Mouse (Mus musculus) midbrain, embryonic 10.5 days (tissue): ENCODE measurements at regions not wholly inside any gene's neighbourhood (a gene's known extent, or its start where the extent isn't known, plus 50 kb on each side); places are given as distances from the start of the nearest gene placed in this dataset.
"Not testable (repeated sequence)": the region's sequence is repeated elsewhere in the genome, so short reads cannot be mapped to it uniquely, and the experiment has no call there.

ENCODE experiments used
- DNase-seq: peaks from one replicate; pipeline ENCODE4 v3.0.0-alpha.2; 2017; ENCODE audit warnings: low spot score
- H3K27ac ChIP-seq: fragments of 300-500 bp; sonication (generic); replicated peaks from 2 replicates; pipeline ENCODE4 v1.5.1; 2016; ENCODE audit warnings: mild to moderate bottlenecking
- H3K27me3 ChIP-seq: fragments of 300-500 bp; sonication (generic); 2 replicates; pipeline ENCODE4 v1.6.1; 2016; ENCODE audit warnings: low read depth, mild to moderate bottlenecking; ENCODE audit not compliant: poor library complexity, severe bottlenecking
- H3K36me3 ChIP-seq: fragments of 300-500 bp; sonication (generic); 2 replicates; pipeline ENCODE4 v1.6.1; 2016; ENCODE audit warnings: mild to moderate bottlenecking, moderate library complexity
- H3K4me1 ChIP-seq: fragments of 300-500 bp; sonication (generic); 2 replicates; pipeline ENCODE4 v1.6.1; 2016
- H3K4me3 ChIP-seq: fragments of 300-500 bp; sonication (generic); 2 replicates; pipeline ENCODE4 v1.5.1; 2016; ENCODE audit warnings: mild to moderate bottlenecking, moderate library complexity
- H3K9me3 ChIP-seq: fragments of 300-500 bp; sonication (generic); replicated peaks from 2 replicates; pipeline ENCODE4 v1.6.1; 2016; ENCODE audit warnings: mild to moderate bottlenecking
- WGBS: fragments of 180-500 bp; shearing (Covaris S2); methylation state at CpG from one replicate; pipeline ENCODE4 v1.1.7; 2016; 5-methylcytosine and 5-hydroxymethylcytosine counted together

DNA sequence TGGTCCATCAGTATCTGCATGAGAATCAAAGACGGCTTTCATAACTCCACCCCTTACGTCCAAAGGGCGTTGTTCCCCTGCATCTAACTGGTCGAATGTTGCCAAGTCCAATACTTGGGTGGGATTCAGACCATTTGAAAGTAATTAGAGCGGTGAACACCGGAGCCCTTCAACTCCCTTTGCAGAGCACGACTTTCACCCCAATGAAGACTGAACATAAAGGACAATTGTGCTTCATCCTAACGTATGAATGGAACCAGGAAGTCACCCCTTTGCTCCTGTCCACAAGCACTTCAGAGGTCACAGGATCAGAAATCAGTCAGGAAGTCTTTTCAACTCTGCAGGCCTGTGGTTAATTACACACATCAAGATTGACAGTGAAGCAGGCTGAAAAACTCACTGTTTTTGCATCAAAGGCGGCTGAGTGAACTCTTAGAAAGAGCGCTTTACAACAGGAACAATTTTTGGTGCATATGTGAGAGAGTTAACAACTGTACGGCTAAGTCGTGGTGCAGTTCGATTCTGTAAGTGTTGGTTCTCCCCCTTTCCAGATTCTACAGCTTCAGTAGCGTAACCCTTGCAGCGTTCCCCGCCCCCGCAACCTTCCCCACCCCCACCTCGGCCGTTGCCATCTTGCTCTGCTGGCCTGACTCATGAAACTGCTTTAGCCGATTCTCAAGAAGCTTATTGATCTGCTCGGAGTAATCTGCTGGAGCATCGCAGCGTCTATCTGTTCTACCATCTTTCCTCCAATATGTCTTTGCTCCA lies 203.1 kb downstream of the Wdr20rt start:
- no peak overlapping the region for H3K27ac ChIP-seq
- H3K4me3 ChIP-seq: no peak overlapping the region
- no peaks in the 10 kb centered on the region for H3K36me3 ChIP-seq
- WGBS: 68% methylated on average over 23 of the region's 23 CpGs
- no peaks in the 10 kb centered on the region for H3K27me3 ChIP-seq
- H3K9me3 ChIP-seq: no peaks in the 10 kb centered on the region
- no peak for DNase-seq
- H3K4me1 ChIP-seq: no peaks in the 10 kb centered on the region

DNA sequence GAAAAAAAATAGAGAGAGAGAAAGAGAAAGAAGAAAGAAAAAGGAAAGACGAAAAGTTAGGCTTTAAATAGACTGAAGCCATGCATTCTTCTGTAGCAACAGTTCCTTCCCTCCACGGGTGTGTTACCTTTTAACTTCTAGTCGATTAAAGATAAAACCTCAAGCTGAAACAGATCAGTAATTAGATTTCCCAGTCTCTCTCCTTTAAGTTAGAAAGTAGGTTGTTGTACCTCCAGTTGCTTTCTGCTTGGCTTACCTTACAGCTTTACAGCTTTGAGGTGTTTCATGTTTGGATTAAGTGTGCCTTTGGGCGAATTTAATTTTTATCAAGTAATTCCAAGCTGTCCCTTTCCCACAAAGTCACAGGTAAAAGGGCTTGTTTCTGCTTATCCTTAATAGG lies 225.5 kb downstream of the Wdr20rt start:
- no peaks in the 10 kb centered on the region for H3K9me3 ChIP-seq
- no peaks in the 10 kb centered on the region for H3K27me3 ChIP-seq
- H3K27ac ChIP-seq: no peak overlapping the region
- 83% methylated on average over 4 of the region's 4 CpGs for WGBS
- H3K4me3 ChIP-seq: no peak overlapping the region
- DNase-seq: no peak
- H3K4me1 ChIP-seq: no peaks in the 10 kb centered on the region
- H3K36me3 ChIP-seq: no peaks in the 10 kb centered on the region

- no peak overlapping the region for H3K4me3 ChIP-seq
- no peak for DNase-seq
- H3K4me1 ChIP-seq: no peaks in the 10 kb centered on the region
- WGBS: 92% methylated on average over 3 of the region's 3 CpGs
- no peak overlapping the region for H3K27ac ChIP-seq
- H3K27me3 ChIP-seq: no peaks in the 10 kb centered on the region
- H3K36me3 ChIP-seq: no peaks in the 10 kb centered on the region
- H3K9me3 ChIP-seq: no peaks in the 10 kb centered on the region
Observed at GRCm38 (mm10) chr12:65455683-65456082, 230.4 kb downstream of the Wdr20rt start.

GRCm38 (mm10) chr12:65456956-65457355 lies 231.6 kb downstream of the Wdr20rt start:
- no peak overlapping the region for H3K27ac ChIP-seq
- WGBS: 85% methylated on average over 3 of the region's 3 CpGs
- no peaks in the 10 kb centered on the region for H3K4me1 ChIP-seq
- H3K36me3 ChIP-seq: no peaks in the 10 kb centered on the region
- H3K27me3 ChIP-seq: no peaks in the 10 kb centered on the region
- H3K9me3 ChIP-seq: no peaks in the 10 kb centered on the region
- no peak overlapping the region for H3K4me3 ChIP-seq
- DNase-seq: no peak

DNA sequence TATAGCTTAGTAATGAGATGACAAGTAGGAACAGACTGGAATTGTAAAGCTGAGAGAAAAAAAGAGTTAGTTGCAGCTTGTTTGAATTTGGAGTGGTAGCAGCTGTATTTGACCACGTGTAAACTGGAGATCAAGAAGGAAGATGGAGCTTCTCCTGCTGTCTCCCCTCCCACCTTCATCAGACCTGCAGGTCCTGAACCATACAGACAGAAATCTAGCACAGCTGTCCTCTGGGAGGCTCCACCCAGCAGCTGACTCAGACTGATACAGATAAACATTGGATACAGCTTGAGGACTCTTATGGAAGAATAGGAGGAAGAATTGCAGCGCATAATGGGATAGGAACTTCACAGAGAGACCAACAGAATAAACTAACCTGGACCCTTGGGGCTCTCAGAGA lies 238.9 kb downstream of the Wdr20rt start:
- no peaks in the 10 kb centered on the region for H3K27me3 ChIP-seq
- H3K36me3 ChIP-seq: no peaks in the 10 kb centered on the region
- no peak for DNase-seq
- no peak overlapping the region for H3K4me3 ChIP-seq
- no peaks in the 10 kb centered on the region for H3K9me3 ChIP-seq
- H3K27ac ChIP-seq: no peak overlapping the region
- no peaks in the 10 kb centered on the region for H3K4me1 ChIP-seq
- 64% methylated on average over 2 of the region's 2 CpGs for WGBS

- 59% methylated on average over 9 of the region's 9 CpGs for WGBS
- H3K4me3 ChIP-seq, DNase-seq, H3K9me3 ChIP-seq, H3K4me1 ChIP-seq, H3K27me3 ChIP-seq, H3K36me3 ChIP-seq, H3K27ac ChIP-seq: not testable (repeated sequence)
Observed at GRCm38 (mm10) chr12:65478674-65479073, 253.4 kb downstream of the Wdr20rt start.

DNA sequence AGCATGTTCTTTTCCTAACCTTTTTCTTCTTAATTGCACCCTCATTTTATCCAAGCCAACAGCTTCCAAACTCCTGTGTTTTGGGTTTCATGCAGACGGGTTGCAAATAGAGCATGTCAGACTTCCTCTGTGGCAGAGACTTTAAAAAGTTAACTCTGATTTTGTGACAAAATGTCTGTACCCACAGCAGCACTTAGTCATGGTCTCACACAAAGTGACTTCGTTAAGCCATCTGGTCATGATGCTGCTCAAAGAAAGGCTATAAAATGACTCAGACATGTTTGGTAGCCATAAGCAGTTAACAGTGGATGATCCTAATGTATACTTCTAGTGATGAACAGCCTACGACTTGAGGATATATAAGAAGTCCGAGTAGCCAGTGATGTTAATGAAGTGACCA lies 255.5 kb downstream of the Wdr20rt start:
- 84% methylated on average over 4 of the region's 4 CpGs for WGBS
- no peaks in the 10 kb centered on the region for H3K9me3 ChIP-seq

GRCm38 (mm10) chr12:65491092-65491491 lies 265.8 kb downstream of the Wdr20rt start:
- Histone ChIP-seq H3K27me3 (no peaks in the 10 kb centered on the region), H3K4me1 (no peaks in the 10 kb centered on the region), H3K4me3 (no peak overlapping the region), H3K9me3 (peaks cover 10% of the 10 kb centered on the region; the same call in 1 of the 2 replicates), H3K36me3 (no peaks in the 10 kb centered on the region), H3K27ac (no peak overlapping the region)
- 87% methylated on average over 2 of the region's 2 CpGs for WGBS
- no peak for DNase-seq

More for the DNA sequence above, 255.5 kb downstream of the Wdr20rt start:
- Histone ChIP-seq H3K4me1 (no peaks in the 10 kb centered on the region), H3K4me3 (no peak overlapping the region), H3K36me3 (no peaks in the 10 kb centered on the region), H3K27me3 (no peaks in the 10 kb centered on the region), H3K27ac (no peak overlapping the region)
- DNase-seq: no peak

- WGBS: 95% methylated on average over 5 of the region's 5 CpGs
- no peak for DNase-seq
Observed at GRCm38 (mm10) chr12:65494388-65495030, 269.2 kb downstream of the Wdr20rt start.

GRCm38 (mm10) chr12:65496613-65497012 lies 271.3 kb downstream of the Wdr20rt start:
- H3K27me3 ChIP-seq: no peaks in the 10 kb centered on the region
- 89% methylated on average over 6 of the region's 6 CpGs for WGBS

More at GRCm38 (mm10) chr12:65494388-65495030, 269.2 kb downstream of the Wdr20rt start:
- no peak overlapping the region for H3K4me3 ChIP-seq
- H3K36me3 ChIP-seq: no peaks in the 10 kb centered on the region
- H3K9me3 ChIP-seq: peaks cover 10% of the 10 kb centered on the region; the same call in 1 of the 2 replicates
- H3K27ac ChIP-seq: no peak overlapping the region
- no peaks in the 10 kb centered on the region for H3K4me1 ChIP-seq
- no peaks in the 10 kb centered on the region for H3K27me3 ChIP-seq

DNA sequence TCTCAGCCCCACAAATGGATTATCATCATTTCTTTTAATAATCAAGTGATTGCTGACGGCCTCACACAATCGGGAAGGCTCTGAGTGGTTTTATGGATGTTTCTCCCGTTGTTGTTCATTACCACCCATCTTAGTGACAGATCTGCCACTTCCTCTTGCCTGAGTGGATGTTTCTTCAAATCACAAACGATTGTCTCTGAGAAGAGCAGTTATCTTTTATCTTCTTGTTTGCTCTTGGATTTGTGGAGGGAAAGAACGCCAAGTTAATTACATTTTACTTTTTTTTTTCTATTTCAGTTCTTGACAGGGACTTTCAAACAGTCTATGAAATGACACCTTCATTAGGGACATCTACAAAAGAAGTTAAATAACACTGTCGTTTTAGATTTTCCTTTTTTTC lies 272.3 kb downstream of the Wdr20rt start:
- no peaks in the 10 kb centered on the region for H3K36me3 ChIP-seq
- H3K9me3 ChIP-seq: peaks cover 10% of the 10 kb centered on the region; the same call in 1 of the 2 replicates
- WGBS: 88% methylated on average over 6 of the region's 6 CpGs
- no peak for DNase-seq
- no peak overlapping the region for H3K4me3 ChIP-seq
- no peak overlapping the region for H3K27ac ChIP-seq
- no peaks in the 10 kb centered on the region for H3K27me3 ChIP-seq
- H3K4me1 ChIP-seq: no peaks in the 10 kb centered on the region

More at GRCm38 (mm10) chr12:65496613-65497012, 271.3 kb downstream of the Wdr20rt start:
- Histone ChIP-seq H3K27ac (no peak overlapping the region), H3K4me3 (no peak overlapping the region), H3K9me3 (peaks cover 10% of the 10 kb centered on the region; the same call in 1 of the 2 replicates), H3K36me3 (no peaks in the 10 kb centered on the region), H3K4me1 (no peaks in the 10 kb centered on the region)
- no peak for DNase-seq

GRCm38 (mm10) chr12:65501459-65501858 lies 276.1 kb downstream of the Wdr20rt start:
- Histone ChIP-seq H3K4me3 (no peak overlapping the region), H3K27ac (no peak overlapping the region), H3K9me3 (no peaks in the 10 kb centered on the region), H3K36me3 (no peaks in the 10 kb centered on the region), H3K4me1 (no peaks in the 10 kb centered on the region), H3K27me3 (no peaks in the 10 kb centered on the region)
- WGBS: 80% methylated on average over 2 of the region's 2 CpGs
- DNase-seq: no peak

DNA sequence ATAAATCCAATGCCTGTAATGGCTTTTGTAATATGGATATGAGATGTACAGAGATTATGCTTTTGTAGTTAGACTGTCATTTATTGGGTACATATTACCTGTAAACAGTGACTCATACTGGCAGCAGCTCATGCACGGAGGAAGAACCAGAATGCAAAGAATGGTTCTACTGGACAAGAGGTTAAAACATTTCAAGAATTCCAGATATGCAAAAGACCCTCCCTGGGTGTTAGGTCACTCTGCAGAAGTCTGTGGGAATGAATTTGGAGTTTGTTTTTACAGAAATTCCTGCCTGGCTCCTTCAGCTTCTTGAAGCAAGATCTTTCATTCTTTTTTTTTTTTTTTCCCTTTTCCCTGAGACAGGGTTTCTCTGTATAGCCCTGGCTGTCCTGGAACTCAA lies 276.7 kb downstream of the Wdr20rt start:
- Histone ChIP-seq H3K36me3 (no peaks in the 10 kb centered on the region), H3K27me3 (no peaks in the 10 kb centered on the region), H3K4me3 (no peak overlapping the region), H3K27ac (no peak overlapping the region), H3K9me3 (no peaks in the 10 kb centered on the region), H3K4me1 (no peaks in the 10 kb centered on the region)
- no peak for DNase-seq
- 76% methylated on average over 1 of the region's 1 CpGs for WGBS
